Mouse (Mus musculus) kidney, embryonic 14.5 days (tissue): ENCODE measurements around the gene Neu4. TPM values are rescaled to one million over a fixed set of nuclear protein-coding genes. Genes with fewer than 3 reads are reported as not detected.
"Not testable (repeated sequence)": the region's sequence is repeated elsewhere in the genome, so short reads cannot be mapped to it uniquely, and the experiment has no call there.

ENCODE experiments used
- ATAC-seq: fragments of 200-750 bp; cut with Nextera tagmentation; 2 replicates; pipeline ENCODE4 v1.8.0; 2017; ENCODE audit warnings: moderate number of reproducible peaks, mild to moderate bottlenecking, moderate TSS enrichment, moderate library complexity; ENCODE audit not compliant: low FRiP score, low TSS enrichment
- H3K27ac ChIP-seq: fragments of 300-500 bp; sonication (generic); 2 replicates; pipeline ENCODE4 v1.5.1; 2014; ENCODE audit warnings: low read depth, mild to moderate bottlenecking, low read length, moderate library complexity, mixed read lengths
- H3K27me3 ChIP-seq: fragments of 300-500 bp; sonication (generic); 2 replicates; pipeline ENCODE4 v1.6.1; 2014; ENCODE audit warnings: mild to moderate bottlenecking, low read length; ENCODE audit not compliant: control insufficient read depth, insufficient read depth
- H3K36me3 ChIP-seq: fragments of 300-500 bp; sonication (generic); 2 replicates; pipeline ENCODE4 v1.6.1; 2014; ENCODE audit warnings: low read length, mixed read lengths; ENCODE audit not compliant: control insufficient read depth, insufficient read depth
- H3K4me1 ChIP-seq: fragments of 300-500 bp; sonication (generic); 2 replicates; pipeline ENCODE4 v1.6.1; 2014; ENCODE audit warnings: low read length, mixed read lengths; ENCODE audit not compliant: control insufficient read depth, insufficient read depth
- H3K4me2 ChIP-seq: fragments of 300-500 bp; sonication (generic); replicated peaks from 2 replicates; pipeline ENCODE4 v1.6.1; 2014; ENCODE audit warnings: low read depth, mild to moderate bottlenecking, low read length
- H3K4me3 ChIP-seq: fragments of 300-500 bp; sonication (generic); 2 replicates; pipeline ENCODE4 v1.5.1; 2014; ENCODE audit warnings: mild to moderate bottlenecking, low read length
- H3K9ac ChIP-seq: fragments of 300-500 bp; sonication (generic); 2 replicates; pipeline ENCODE4 v1.6.1; 2014; ENCODE audit warnings: low read depth, mild to moderate bottlenecking, low read length, moderate library complexity
- H3K9me3 ChIP-seq: fragments of 300-500 bp; sonication (generic); 2 replicates; pipeline ENCODE4 v1.6.1; 2016; ENCODE audit warnings: low read length; ENCODE audit not compliant: control insufficient read depth
- WGBS: fragments of 180-500 bp; shearing (Covaris S2); extraction: QIAGEN DNeasy Blood & Tissue Kit; methylation state at CpG from one replicate; pipeline ENCODE4 v1.1.7; 2014; 5-methylcytosine and 5-hydroxymethylcytosine counted together
- polyA plus RNA-seq: library from polyadenylated mRNA; unstranded; fragments of >200 nt; fragmentation: Nextera tagmentation; extraction: Ambion mirVana; gene quantifications from 2 replicates; pipeline ENCODE4 v1.2.1, GENCODE M21; 2014

Neu4 gene
- polyA plus RNA-seq, 1 experiment from 2014 or later, result not detected

GRCm38 (mm10) chr1:94045559-94045958 lies 25.3 kb downstream of the Neu4 start:
- Histone ChIP-seq H3K27ac (no peak overlapping the region), H3K4me2 (no peak overlapping the region), H3K9me3 (no peaks in the 10 kb centered on the region), H3K4me1 (no peaks in the 10 kb centered on the region), H3K36me3 (no peaks in the 10 kb centered on the region), H3K4me3 (no peak overlapping the region), H3K27me3 (no peaks in the 10 kb centered on the region), H3K9ac (no peak overlapping the region)
- WGBS, result 41% methylated on average over 3 of the region's 3 CpGs
- no peak for ATAC-seq

DNA sequence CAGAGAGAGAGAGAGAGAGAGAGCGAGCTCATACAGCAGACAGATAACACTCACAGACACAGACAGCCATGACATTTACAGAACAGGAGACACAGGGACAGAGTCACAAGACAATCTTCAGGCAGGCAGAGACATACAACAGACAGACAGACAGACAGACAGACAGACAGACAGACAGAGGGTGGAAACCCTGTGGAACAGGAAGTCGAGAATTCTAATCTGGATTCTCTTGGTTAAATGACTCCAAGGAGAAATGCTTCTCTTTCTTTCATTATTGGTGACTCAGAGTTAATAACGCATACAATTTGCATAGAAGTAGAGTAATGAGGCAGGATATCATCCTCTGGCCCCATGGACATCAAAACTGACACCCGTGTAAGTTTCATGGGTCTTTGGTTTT lies 26.3 kb downstream of the Neu4 start:
- Histone ChIP-seq H3K27me3 (no peaks in the 10 kb centered on the region), H3K4me3 (no peak overlapping the region), H3K4me2 (no peak overlapping the region), H3K9me3 (no peaks in the 10 kb centered on the region), H3K9ac (no peak overlapping the region), H3K27ac (no peak overlapping the region), H3K4me1 (no peaks in the 10 kb centered on the region), H3K36me3 (no peaks in the 10 kb centered on the region)
- ATAC-seq, result no peak
- WGBS, result 78% methylated on average over 4 of the region's 4 CpGs

DNA sequence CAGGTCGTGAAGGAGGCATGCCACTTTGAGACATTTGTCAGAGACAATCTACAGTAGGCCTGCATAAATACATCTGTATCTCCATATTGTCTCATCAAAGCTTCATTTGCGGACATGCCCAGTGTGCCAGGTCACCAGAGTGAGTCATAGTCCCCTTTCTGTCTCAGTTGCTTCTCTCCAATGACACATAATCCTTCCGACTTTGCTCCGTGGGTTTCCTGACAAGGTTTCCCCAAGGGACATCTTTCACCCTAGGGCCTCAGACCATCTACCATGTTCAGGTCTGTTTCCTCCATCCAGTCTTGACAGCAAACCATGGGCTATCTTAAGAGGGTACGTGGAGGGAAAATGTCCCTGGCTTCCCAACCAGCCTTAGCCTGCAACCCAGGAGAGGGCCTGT lies 30.9 kb downstream of the Neu4 start:
- no peak overlapping the region for H3K9ac ChIP-seq
- H3K4me1 ChIP-seq, result no peaks in the 10 kb centered on the region
- WGBS, result 78% methylated on average over 5 of the region's 5 CpGs
- no peak overlapping the region for H3K27ac ChIP-seq
- ATAC-seq, result no peak
- no peaks in the 10 kb centered on the region for H3K9me3 ChIP-seq
- H3K36me3 ChIP-seq, result no peaks in the 10 kb centered on the region
- no peaks in the 10 kb centered on the region for H3K27me3 ChIP-seq
- H3K4me2 ChIP-seq, result no peak overlapping the region
- H3K4me3 ChIP-seq, result no peak overlapping the region

- Histone ChIP-seq H3K9ac (no peak within 1 kb of the TSS), H3K27me3 (no peaks in the 10 kb centered on the region), H3K9me3 (no peaks in the 10 kb centered on the region), H3K4me2 (no peak within 1 kb of the TSS), H3K27ac (no peak within 1 kb of the TSS), H3K4me1 (no peaks in the 10 kb centered on the region), H3K4me3 (no peak within 1 kb of the TSS), H3K36me3 (no peaks in the 10 kb centered on the region)
- 52% methylated on average over 6 of the region's 6 CpGs for WGBS
- ATAC-seq, result 0 out of 2 replicates have a peak, but pooled peaks have one; percentile 32
These were observed 32.1 kb downstream of the Neu4 start, which contains the start of gene Pdcd1 for GRCm38 (mm10) chr1:94052373-94052772. Gene Pdcd1, minus strand, starts transcription at chr1:94052553.

DNA sequence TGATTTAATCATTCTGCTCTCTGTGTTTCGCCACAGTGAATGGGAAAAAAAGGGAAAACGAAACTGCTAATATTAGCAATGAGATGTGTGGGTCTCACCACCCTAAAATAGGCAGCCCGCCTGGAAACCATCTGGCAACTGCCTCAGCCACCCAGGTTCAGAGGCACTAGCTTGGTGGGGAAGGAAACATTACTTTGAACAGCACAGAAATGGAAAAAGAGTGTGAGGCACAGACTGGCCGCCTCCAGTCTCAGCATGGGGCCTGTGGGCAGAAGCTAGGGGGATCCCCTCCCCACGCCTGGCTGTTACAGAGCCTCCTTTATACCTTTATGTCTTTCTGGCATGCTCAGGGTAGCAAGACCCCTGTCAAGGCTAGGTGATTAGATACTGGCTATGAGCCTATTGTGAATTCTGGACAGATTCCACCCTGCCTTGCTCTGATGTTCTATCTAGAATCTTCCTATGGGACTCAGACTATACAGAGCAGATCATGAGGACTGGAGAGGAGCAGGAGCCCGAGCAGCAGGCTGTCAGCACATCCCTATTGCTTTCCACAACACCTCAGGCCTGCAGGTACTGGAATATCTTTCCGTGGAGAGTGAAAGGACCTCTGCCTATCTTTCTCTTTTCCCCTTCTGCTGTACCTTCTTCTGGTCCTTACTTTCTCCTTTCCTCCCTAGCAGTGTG lies 33.4 kb downstream of the Neu4 start:
- Histone ChIP-seq H3K27me3 (no peaks in the 10 kb centered on the region), H3K9ac (no peak overlapping the region), H3K9me3 (no peaks in the 10 kb centered on the region), H3K4me2 (no peak overlapping the region), H3K4me3 (no peak overlapping the region), H3K4me1 (no peaks in the 10 kb centered on the region), H3K27ac (no peak overlapping the region), H3K36me3 (no peaks in the 10 kb centered on the region)
- no peak for ATAC-seq
- WGBS, result 76% methylated on average over 7 of the region's 7 CpGs

GRCm38 (mm10) chr1:94054481-94054880 lies 34.2 kb downstream of the Neu4 start:
- no peak for ATAC-seq

GRCm38 (mm10) chr1:94055966-94056365 lies 35.7 kb downstream of the Neu4 start:
- Histone ChIP-seq H3K36me3 (no peaks in the 10 kb centered on the region), H3K4me3 (no peak overlapping the region), H3K4me1 (no peaks in the 10 kb centered on the region), H3K9me3 (no peaks in the 10 kb centered on the region), H3K27me3 (no peaks in the 10 kb centered on the region), H3K27ac (no peak overlapping the region), H3K9ac (no peak overlapping the region), H3K4me2 (no peak overlapping the region)
- no peak for ATAC-seq
- WGBS, result 65% methylated on average over 3 of the region's 3 CpGs

More at GRCm38 (mm10) chr1:94054481-94054880, 34.2 kb downstream of the Neu4 start:
- 80% methylated on average over 1 of the region's 1 CpGs for WGBS
- Histone ChIP-seq H3K4me1 (no peaks in the 10 kb centered on the region), H3K27ac (no peak overlapping the region), H3K27me3 (no peaks in the 10 kb centered on the region), H3K4me3 (no peak overlapping the region), H3K4me2 (no peak overlapping the region), H3K36me3 (no peaks in the 10 kb centered on the region), H3K9ac (no peak overlapping the region), H3K9me3 (no peaks in the 10 kb centered on the region)

DNA sequence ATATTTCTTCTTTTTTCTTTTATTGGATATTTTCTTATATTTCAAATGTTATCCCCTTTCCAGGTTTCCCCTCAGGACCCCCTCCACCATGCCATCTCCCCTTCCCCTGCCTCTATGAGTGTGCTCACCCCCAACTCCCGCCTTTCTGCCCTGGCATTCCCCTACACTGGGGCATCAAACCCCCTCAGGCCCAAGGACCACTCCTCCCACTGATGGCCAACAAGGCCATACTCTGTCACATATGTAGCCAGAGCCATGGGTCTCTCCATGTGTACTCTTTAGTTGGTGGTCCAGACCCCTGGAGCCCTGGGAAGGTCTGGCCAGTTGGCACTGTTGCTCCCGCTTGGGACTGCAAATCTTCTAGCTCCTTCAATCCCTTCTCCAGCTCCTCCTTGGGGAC lies 37.1 kb downstream of the Neu4 start:
- no peak for ATAC-seq
- Histone ChIP-seq H3K27ac (no peak overlapping the region), H3K9ac (no peak overlapping the region), H3K4me2 (no peak overlapping the region), H3K36me3 (no peaks in the 10 kb centered on the region), H3K27me3 (no peaks in the 10 kb centered on the region), H3K4me3 (no peak overlapping the region), H3K4me1 (no peaks in the 10 kb centered on the region), H3K9me3 (no peaks in the 10 kb centered on the region)
- WGBS, result 91% methylated on average over 2 of the region's 2 CpGs

DNA sequence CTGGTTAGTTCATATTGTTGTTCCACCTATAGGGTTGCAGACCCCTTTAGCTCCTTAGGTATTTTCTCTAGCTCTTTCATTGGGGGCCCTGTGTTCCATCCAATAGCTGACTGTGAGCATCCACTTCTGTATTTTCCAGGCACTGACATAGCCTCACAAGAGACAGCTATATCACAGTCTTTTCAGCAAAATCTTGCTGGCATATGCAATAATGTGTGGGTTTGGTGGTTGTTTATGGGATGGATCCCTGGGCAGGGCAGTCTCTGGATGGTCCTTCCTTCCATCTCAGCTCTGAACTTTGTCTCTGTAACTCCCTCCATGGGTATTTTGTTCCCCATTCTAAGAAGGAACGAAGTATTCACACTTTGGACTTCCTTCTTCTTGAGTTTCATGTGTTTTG lies 38.0 kb downstream of the Neu4 start:
- H3K27ac ChIP-seq, H3K4me1 ChIP-seq, H3K36me3 ChIP-seq, H3K9me3 ChIP-seq, H3K4me3 ChIP-seq, ATAC-seq, H3K27me3 ChIP-seq, H3K9ac ChIP-seq, H3K4me2 ChIP-seq: not testable (repeated sequence)
- WGBS, result 68% methylated on average over 1 of the region's 1 CpGs
